ENCODE assay signal across 8 mouse cellular contexts in the genomic region with DNA sequence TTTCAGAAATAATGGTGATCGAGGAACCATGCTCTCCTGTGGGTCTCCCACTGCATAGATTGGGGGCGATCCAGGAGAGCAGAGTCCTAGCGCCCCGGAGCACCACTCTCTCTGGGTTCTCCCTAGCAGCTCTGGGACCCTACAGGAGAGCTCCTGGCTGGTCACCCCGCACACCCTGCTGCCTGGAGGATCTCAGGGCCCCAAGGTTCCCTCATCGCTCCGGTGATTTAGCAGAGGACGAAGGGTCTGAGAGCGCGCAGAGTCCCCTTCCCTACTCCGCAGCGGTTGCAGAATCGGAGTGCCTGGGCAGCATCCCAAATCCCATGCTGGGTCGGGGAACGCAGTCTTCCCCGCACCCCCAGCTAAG. TPM values are rescaled to one million over a fixed set of nuclear protein-coding genes. Genes with fewer than 3 reads are reported as not detected.
A peak's percentile ranks its signal among the peaks of the same experiment; 100 is the strongest.
DNase-seq lines count a peak whose midpoint lies in the region; ATAC-seq and TF ChIP-seq lines count a peak whose summit lies in the region.

No protein-coding gene starts in this region.

- peak overlapping the region; percentile 94 for H3K4me3 ChIP-seq in heart, embryonic 15.5 days
- peak overlapping the region; percentile 88 for H3K4me3 ChIP-seq in E14TG2a.4 (replicated peaks; ENCODE audit: low read length)
- H3K4me3 ChIP-seq in embryonic facial prominence, embryonic 15.5 days (replicated peaks), result peak overlapping the region; percentile 77
- H3K4me3 ChIP-seq in limb, embryonic 14.5 days (replicated peaks; ENCODE audit: low read length), result peak overlapping the region; percentile 77

- peak overlapping the region; percentile 92 for H3K27ac ChIP-seq in heart, embryonic 15.5 days
- peak overlapping the region; percentile 72 for H3K27ac ChIP-seq in embryonic facial prominence, embryonic 15.5 days (replicated peaks)
- H3K27ac ChIP-seq in limb, embryonic 14.5 days (replicated peaks; ENCODE audit: low read depth, low read length), result peak overlapping the region; percentile 82

- TF ChIP-seq POLR2A in limb, embryonic 14.5 days (IDR thresholded peaks at IDR 0.05; ENCODE audit: borderline replicate concordance, extremely low read depth, insufficient read depth, insufficient read length), result no peak

- H3K27me3 ChIP-seq in heart, embryonic 15.5 days, result no peaks in the 10 kb centered on the region
- H3K27me3 ChIP-seq in E14TG2a.4 (ENCODE audit: insufficient read depth, low read length), result peaks cover 51% of the 10 kb centered on the region
- no peaks in the 10 kb centered on the region for H3K27me3 ChIP-seq in embryonic facial prominence, embryonic 15.5 days
- no peaks in the 10 kb centered on the region for H3K27me3 ChIP-seq in limb, embryonic 14.5 days (ENCODE audit: control insufficient read depth, insufficient read depth, low read length)

- no peak for DNase-seq in heart, adult 11 months
- no peak for DNase-seq in limb, embryonic 14.5 days (ENCODE audit: low spot score)
- no peak for DNase-seq in right cerebral cortex, adult 2 months (ENCODE audit: low spot score in 2 of 2)
- DNase-seq in frontal cortex, adult 2 months (ENCODE audit: extremely low spot score in 1 of 2, low spot score in 1 of 2), result no peak

- ATAC-seq in heart, embryonic 15.5 days (replicated peaks; ENCODE audit: insufficient number of reproducible peaks, insufficient read depth, low FRiP score, low read depth), result peak; percentile 67
- peak; percentile 41 for ATAC-seq in embryonic facial prominence, embryonic 15.5 days (ENCODE audit: insufficient number of reproducible peaks, low FRiP score, low TSS enrichment, low read depth)
- ATAC-seq in limb, embryonic 14.5 days (ENCODE audit: low FRiP score, low read depth), result peak; percentile 31
- peak; percentile 39; the same call in 1 of the 2 replicates for ATAC-seq in neutrophil, adult 5-6 weeks (ENCODE audit: extremely low read depth, insufficient number of reproducible peaks, low FRiP score, poor library complexity, severe bottlenecking)

- H3K4me1 ChIP-seq in heart, embryonic 15.5 days (replicated peaks), result peaks cover 10% of the 10 kb centered on the region
- peaks cover 16% of the 10 kb centered on the region for H3K4me1 ChIP-seq in E14TG2a.4 (replicated peaks; ENCODE audit: low read depth, low read length)
- 0 out of 2 replicates have a peak, but pooled peaks cover 6% of the 10 kb centered on the region for H3K4me1 ChIP-seq in embryonic facial prominence, embryonic 15.5 days
- H3K4me1 ChIP-seq in limb, embryonic 14.5 days (ENCODE audit: control insufficient read depth, insufficient read depth, low read length), result peaks cover 3% of the 10 kb centered on the region; the same call in 1 of the 2 replicates

- no peaks in the 10 kb centered on the region for H3K9me3 ChIP-seq in heart, embryonic 15.5 days (replicated peaks)
- H3K9me3 ChIP-seq in E14TG2a.4 (ENCODE audit: low read length), result no peaks in the 10 kb centered on the region
- H3K9me3 ChIP-seq in embryonic facial prominence, embryonic 15.5 days (replicated peaks), result no peaks in the 10 kb centered on the region
- peaks cover 3% of the 10 kb centered on the region; the same call in 1 of the 2 replicates for H3K9me3 ChIP-seq in limb, embryonic 14.5 days (ENCODE audit: control insufficient read depth, low read length)

- no peaks in the 10 kb centered on the region for H3K36me3 ChIP-seq in heart, embryonic 15.5 days
- no peaks in the 10 kb centered on the region for H3K36me3 ChIP-seq in E14TG2a.4 (ENCODE audit: insufficient read depth, low read length)
- no peaks in the 10 kb centered on the region for H3K36me3 ChIP-seq in embryonic facial prominence, embryonic 15.5 days
- no peaks in the 10 kb centered on the region for H3K36me3 ChIP-seq in limb, embryonic 14.5 days (ENCODE audit: control insufficient read depth, insufficient read depth, low read length)

- H3K9ac ChIP-seq in heart, embryonic 15.5 days, result peak overlapping the region; percentile 94
- peak overlapping the region; percentile 62 for H3K9ac ChIP-seq in embryonic facial prominence, embryonic 15.5 days
- peak overlapping the region; percentile 85 for H3K9ac ChIP-seq in limb, embryonic 14.5 days (ENCODE audit: low read depth, low read length, severe bottlenecking)

- peak overlapping the region; percentile 92 for H3K4me2 ChIP-seq in heart, embryonic 15.5 days
- peak overlapping the region; percentile 91 for H3K4me2 ChIP-seq in embryonic facial prominence, embryonic 15.5 days (replicated peaks)
- H3K4me2 ChIP-seq in limb, embryonic 14.5 days (replicated peaks; ENCODE audit: low read depth, low read length, severe bottlenecking), result peak overlapping the region; percentile 76

- under 1% methylated on average over 16 of the region's 16 CpGs for WGBS in heart, embryonic 15.5 days
- under 1% methylated on average over 16 of the region's 16 CpGs for WGBS in embryonic facial prominence, embryonic 15.5 days
- WGBS in limb, embryonic 14.5 days, result 0% methylated on average over 16 of the region's 16 CpGs

- TF ChIP-seq CTCF in E14TG2a.4 (conservative IDR thresholded peaks at IDR 0.05; ENCODE audit: low read length), result no peak

RNA-seq across cellular contexts. Expression of a gene that starts 1.4 kb away (rescaled TPM):
- 16.5 and 17.5 TPM in 2 replicates for polyA plus RNA-seq in heart, embryonic 15.5 days (2015; fragmentation: Nextera tagmentation; extraction: Ambion mirVana)
- polyA plus RNA-seq in embryonic facial prominence, embryonic 15.5 days (2015; fragmentation: Nextera tagmentation; extraction: Ambion mirVana), result 15.0 and 17.6 TPM in 2 replicates
- polyA plus RNA-seq in limb, embryonic 14.5 days (2012; rRNA removed), result 14.4 and 15.2 TPM in 2 replicates
- polyA plus RNA-seq in limb, embryonic 14.5 days (2014; fragmentation: Nextera tagmentation; extraction: Ambion mirVana), result 12.8 and 15.2 TPM in 2 replicates
- total RNA-seq in neutrophil, adult 5-6 weeks (2017), result 190 and 210 TPM in 2 replicates
- polyA plus RNA-seq in frontal cortex, adult 2 months (2012; rRNA removed), result 14.4 and 18.8 TPM in 2 replicates
